In genomic region chr8:84202938-84203917, GRCm38 (mm10) we compare ENCODE assay signal across 8 mouse cellular contexts. TPM values are rescaled to one million over a fixed set of nuclear protein-coding genes. Genes with fewer than 3 reads are reported as not detected.
DNase-seq lines count a peak whose midpoint lies in the region; ATAC-seq and TF ChIP-seq lines count a peak whose summit lies in the region.

No protein-coding gene starts in this region.

- peak; percentile 70 to 75 for DNase-seq in urinary bladder, adult 18-20 months (ENCODE audit: low spot score in 2 of 2)
- no peak for DNase-seq in urinary bladder, postnatal 10 days (ENCODE audit: low spot score)
- DNase-seq in lung, adult 2 months = peak; percentile 84
- peak; percentile 75 to 85 for DNase-seq in thymus, adult 18-20 months

- H3K9me3 ChIP-seq in heart, embryonic 13.5 days = no peaks in the 10 kb centered on the region
- H3K9me3 ChIP-seq in kidney, embryonic 15.5 days (replicated peaks) = no peaks in the 10 kb centered on the region
- H3K9me3 ChIP-seq in neural tube, embryonic 14.5 days (ENCODE audit: control insufficient read depth, low read length) = no peaks in the 10 kb centered on the region

- H3K36me3 ChIP-seq in heart, embryonic 13.5 days = peaks cover 40% of the 10 kb centered on the region
- H3K36me3 ChIP-seq in kidney, embryonic 15.5 days = peaks cover 17% of the 10 kb centered on the region
- no peaks in the 10 kb centered on the region for H3K36me3 ChIP-seq in neural tube, embryonic 14.5 days (ENCODE audit: control insufficient read depth, insufficient read depth, low read length)

- TF ChIP-seq CTCF in embryonic fibroblast, embryonic 13.5 days (IDR thresholded peaks at IDR 0.05; ENCODE audit: borderline replicate concordance, insufficient read depth, low read length) = no peak
- TF ChIP-seq CTCF in lung, adult 2 months (IDR thresholded peaks at IDR 0.05; ENCODE audit: insufficient read depth, low read length) = no peak

- peak; percentile 85 for TF ChIP-seq POLR2A in embryonic fibroblast, embryonic 13.5 days (IDR thresholded peaks at IDR 0.05; ENCODE audit: low read depth, low read length)
- peak; percentile 86; the same call in 1 of the 2 replicates for TF ChIP-seq POLR2A in lung, adult 2 months (IDR thresholded peaks at IDR 0.05; ENCODE audit: borderline replicate concordance, extremely low read depth, low read depth, low read length)

- peak overlapping the region; percentile 79 for H3K4me3 ChIP-seq in embryonic fibroblast, embryonic 13.5 days (ENCODE audit: insufficient read depth, low read length)
- peak overlapping the region; percentile 64 for H3K4me3 ChIP-seq in heart, embryonic 13.5 days
- peak overlapping the region; percentile 67 for H3K4me3 ChIP-seq in kidney, embryonic 15.5 days (replicated peaks)
- peak overlapping the region; percentile 72 for H3K4me3 ChIP-seq in lung, adult 2 months (replicated peaks; ENCODE audit: extremely low read depth, low read depth, low read length)
- H3K4me3 ChIP-seq in neural tube, embryonic 14.5 days (ENCODE audit: low read depth, low read length) = peak overlapping the region; percentile 21

- peak overlapping the region; percentile 97 for H3K9ac ChIP-seq in heart, embryonic 13.5 days
- peak overlapping the region; percentile 59 for H3K9ac ChIP-seq in kidney, embryonic 15.5 days
- H3K9ac ChIP-seq in neural tube, embryonic 14.5 days (replicated peaks; ENCODE audit: low read depth, low read length) = peak overlapping the region; percentile 32

- WGBS in heart, embryonic 13.5 days = 6% methylated on average over 34 of the region's 34 CpGs
- 9% methylated on average over 34 of the region's 34 CpGs for WGBS in kidney, embryonic 15.5 days
- WGBS in lung, adult 2 months = 3% methylated on average over 34 of the region's 34 CpGs
- 12% methylated on average over 34 of the region's 34 CpGs for WGBS in neural tube, embryonic 14.5 days

- H3K4me1 ChIP-seq in embryonic fibroblast, embryonic 13.5 days (ENCODE audit: control insufficient read depth, insufficient read depth, low read length) = peaks cover 5% of the 10 kb centered on the region
- H3K4me1 ChIP-seq in heart, embryonic 13.5 days = peaks cover 85% of the 10 kb centered on the region
- H3K4me1 ChIP-seq in kidney, embryonic 15.5 days = peaks cover 81% of the 10 kb centered on the region
- peaks cover 24% of the 10 kb centered on the region for H3K4me1 ChIP-seq in lung, adult 2 months (ENCODE audit: control insufficient read depth, insufficient read depth, low read length)
- H3K4me1 ChIP-seq in neural tube, embryonic 14.5 days (ENCODE audit: control insufficient read depth, insufficient read depth, low read length) = peaks cover 9% of the 10 kb centered on the region

- peak overlapping the region; percentile 93 for H3K4me2 ChIP-seq in heart, embryonic 13.5 days
- H3K4me2 ChIP-seq in kidney, embryonic 15.5 days = peak overlapping the region; percentile 84
- peak overlapping the region; percentile 48 for H3K4me2 ChIP-seq in neural tube, embryonic 14.5 days (ENCODE audit: low read depth, low read length)

- ATAC-seq in heart, embryonic 13.5 days (ENCODE audit: extremely low read depth, insufficient number of reproducible peaks, low FRiP score, low TSS enrichment) = peak; percentile 55
- ATAC-seq in kidney, embryonic 15.5 days (replicated peaks; ENCODE audit: low FRiP score) = peak; percentile 41; the same call in 1 of the 2 replicates
- peak; percentile 39 for ATAC-seq in neural tube, embryonic 14.5 days (ENCODE audit: low read depth)

- H3K27ac ChIP-seq in embryonic fibroblast, embryonic 13.5 days (ENCODE audit: insufficient read depth, low read length) = peak overlapping the region; percentile 96
- peak overlapping the region; percentile 97 for H3K27ac ChIP-seq in heart, embryonic 13.5 days (replicated peaks)
- H3K27ac ChIP-seq in kidney, embryonic 15.5 days = peak overlapping the region; percentile 97
- H3K27ac ChIP-seq in neural tube, embryonic 14.5 days (ENCODE audit: low read depth, low read length) = peak overlapping the region; percentile 55

- no peaks in the 10 kb centered on the region for H3K27me3 ChIP-seq in heart, embryonic 13.5 days (replicated peaks)
- H3K27me3 ChIP-seq in kidney, embryonic 15.5 days = no peaks in the 10 kb centered on the region
- H3K27me3 ChIP-seq in neural tube, embryonic 14.5 days (ENCODE audit: control insufficient read depth, insufficient read depth, low read length) = no peaks in the 10 kb centered on the region

RNA-seq across cellular contexts. Expression of gene Nanos3, which starts 18.2 kb away (rescaled TPM):
- not detected in 2 replicates for polyA plus RNA-seq in embryonic fibroblast, embryonic 13.5 days (2011; ENCODE audit: insufficient read length, low read depth, missing spikeins)
- polyA plus RNA-seq in heart, embryonic 13.5 days (2015; fragmentation: Nextera tagmentation; extraction: Ambion mirVana) = 1.9 and 2.8 TPM in 2 replicates
- 3.6 and 4.7 TPM in 2 replicates for polyA plus RNA-seq in kidney, embryonic 15.5 days (2015; fragmentation: Nextera tagmentation; extraction: Ambion mirVana)
- 0.18 and 0.54 TPM in 2 replicates for polyA plus RNA-seq in lung, adult 2 months (2012; rRNA removed)
- 12.4 and 12.5 TPM in 2 replicates for polyA plus RNA-seq in neural tube, embryonic 14.5 days (2014; fragmentation: Nextera tagmentation; extraction: Ambion mirVana)

RNA-seq across cellular contexts. Expression of gene Zswim4, which starts 33.6 kb away (rescaled TPM):
- polyA plus RNA-seq in embryonic fibroblast, embryonic 13.5 days (2011; ENCODE audit: insufficient read length, low read depth, missing spikeins) = 7.3 and 10.9 TPM in 2 replicates
- polyA plus RNA-seq in heart, embryonic 13.5 days (2015; fragmentation: Nextera tagmentation; extraction: Ambion mirVana) = 9.1 and 9.3 TPM in 2 replicates
- 16.6 and 17.3 TPM in 2 replicates for polyA plus RNA-seq in kidney, embryonic 15.5 days (2015; fragmentation: Nextera tagmentation; extraction: Ambion mirVana)
- polyA plus RNA-seq in lung, adult 2 months (2012; rRNA removed) = 21.2 and 24.0 TPM in 2 replicates
- 12.9 and 20.5 TPM in 2 replicates for polyA plus RNA-seq in neural tube, embryonic 14.5 days (2014; fragmentation: Nextera tagmentation; extraction: Ambion mirVana)

RNA-seq across cellular contexts. Expression of gene D8Ertd738e, which starts 46.3 kb away (rescaled TPM):
- polyA plus RNA-seq in embryonic fibroblast, embryonic 13.5 days (2011; ENCODE audit: insufficient read length, low read depth, missing spikeins) = 98.2 and 104 TPM in 2 replicates
- polyA plus RNA-seq in heart, embryonic 13.5 days (2015; fragmentation: Nextera tagmentation; extraction: Ambion mirVana) = 276 and 328 TPM in 2 replicates
- polyA plus RNA-seq in kidney, embryonic 15.5 days (2015; fragmentation: Nextera tagmentation; extraction: Ambion mirVana) = 336 and 355 TPM in 2 replicates
- 116 and 149 TPM in 2 replicates for polyA plus RNA-seq in lung, adult 2 months (2012; rRNA removed)
- 265 and 294 TPM in 2 replicates for polyA plus RNA-seq in neural tube, embryonic 14.5 days (2014; fragmentation: Nextera tagmentation; extraction: Ambion mirVana)

RNA-seq across cellular contexts. Expression of gene Mri1, which starts 53.9 kb away (rescaled TPM):
- polyA plus RNA-seq in embryonic fibroblast, embryonic 13.5 days (2011; ENCODE audit: insufficient read length, low read depth, missing spikeins) = 16.7 and 25.1 TPM in 2 replicates
- 45.4 and 50.3 TPM in 2 replicates for polyA plus RNA-seq in heart, embryonic 13.5 days (2015; fragmentation: Nextera tagmentation; extraction: Ambion mirVana)
- 66.8 and 77.8 TPM in 2 replicates for polyA plus RNA-seq in kidney, embryonic 15.5 days (2015; fragmentation: Nextera tagmentation; extraction: Ambion mirVana)
- polyA plus RNA-seq in lung, adult 2 months (2012; rRNA removed) = 66.2 and 78.8 TPM in 2 replicates
- polyA plus RNA-seq in neural tube, embryonic 14.5 days (2014; fragmentation: Nextera tagmentation; extraction: Ambion mirVana) = 51.3 and 51.7 TPM in 2 replicates

RNA-seq across cellular contexts. Expression of gene 4930432K21Rik, which starts 55.4 kb away (rescaled TPM):
- polyA plus RNA-seq in embryonic fibroblast, embryonic 13.5 days (2011; ENCODE audit: insufficient read length, low read depth, missing spikeins) = 0.48 and 0.95 TPM in 2 replicates
- 0.82 and 0.88 TPM in 2 replicates for polyA plus RNA-seq in heart, embryonic 13.5 days (2015; fragmentation: Nextera tagmentation; extraction: Ambion mirVana)
- polyA plus RNA-seq in kidney, embryonic 15.5 days (2015; fragmentation: Nextera tagmentation; extraction: Ambion mirVana) = 1.7 and 2.0 TPM in 2 replicates
- polyA plus RNA-seq in lung, adult 2 months (2012; rRNA removed) = 1.0 and 1.1 TPM in 2 replicates
- polyA plus RNA-seq in neural tube, embryonic 14.5 days (2014; fragmentation: Nextera tagmentation; extraction: Ambion mirVana) = 1.3 and 1.6 TPM in 2 replicates

Comparison
In these comparisons a context has a peak if more than half of its experiments do, and no peak if none do; other contexts are left out.
1. H3K4me3 ChIP-seq: peak in every context shown above with its lines; median percentile 79 in embryonic fibroblast, embryonic 13.5 days; 72 in lung, adult 2 months; 67 in kidney, embryonic 15.5 days; 64 in heart, embryonic 13.5 days; 21 in neural tube, embryonic 14.5 days.
2. H3K9ac ChIP-seq: peak in every context shown above with its lines; median percentile 97 in heart, embryonic 13.5 days; 59 in kidney, embryonic 15.5 days; 32 in neural tube, embryonic 14.5 days.